ENCODE assay signal across 20 mouse cellular contexts in the genomic region with DNA sequence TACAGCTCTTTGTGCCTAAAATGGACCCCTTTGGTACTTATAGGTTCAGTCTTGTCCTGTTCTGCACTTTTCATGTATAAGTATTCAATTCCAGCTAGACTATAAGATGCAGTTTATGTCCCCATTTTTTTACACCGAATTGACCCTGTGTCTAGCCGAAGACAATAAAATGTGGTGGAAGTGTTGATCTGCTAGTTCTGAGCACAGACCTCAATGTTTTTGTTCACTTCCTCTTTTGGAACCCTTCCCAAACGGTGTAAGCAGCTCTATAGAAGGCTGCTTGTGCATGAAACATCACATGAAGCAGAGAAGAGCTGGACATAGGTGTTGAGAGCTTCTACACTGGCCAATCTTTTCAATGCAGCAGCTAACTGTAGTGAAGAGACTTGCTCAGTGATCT.
"Had no signal": no experiment of that assay in that cellular context is flagged by ENCODE, and none has a peak within 500 bp of the region (broad histone marks: within the 10 kb centered on the region; RNA-seq: fewer than 3 reads in every experiment).

No protein-coding gene starts in this region.

- H3K4me3 ChIP-seq: kidney, embryonic 15.5 days; limb, embryonic 12.5 days; limb, embryonic 15.5 days; midbrain, embryonic 12.5 days; midbrain, embryonic 15.5 days; neural tube, embryonic 12.5 days; neural tube, embryonic 15.5 days; stomach, embryonic 15.5 days had no signal

- H3K27me3 ChIP-seq: kidney, embryonic 15.5 days; limb, embryonic 12.5 days; limb, embryonic 15.5 days; midbrain, embryonic 12.5 days; midbrain, embryonic 15.5 days; neural tube, embryonic 12.5 days; neural tube, embryonic 15.5 days; stomach, embryonic 15.5 days had no signal

- ATAC-seq: liver, postnatal 0 days; lung, postnatal 0 days; midbrain, embryonic 15.5 days had no signal

- H3K4me1 ChIP-seq: limb, embryonic 12.5 days; limb, embryonic 15.5 days; neural tube, embryonic 12.5 days; neural tube, embryonic 15.5 days; stomach, embryonic 15.5 days had no signal

- H3K36me3 ChIP-seq: kidney, embryonic 15.5 days; limb, embryonic 12.5 days; limb, embryonic 15.5 days; midbrain, embryonic 12.5 days; midbrain, embryonic 15.5 days; neural tube, embryonic 12.5 days; neural tube, embryonic 15.5 days; stomach, embryonic 15.5 days had no signal

- DNase-seq: kidney, adult 8-10 months; kidney, postnatal 10 days; kidney, postnatal 4 days; left cerebral cortex, postnatal 4 days; liver, postnatal 0 days; lung, embryonic 14.5 days; lung, postnatal 36 days; retina, postnatal 1 day; right cerebral cortex, postnatal 25 days; spleen, adult 18-20 months; thymus, postnatal 36 days had no signal

- H3K9me3 ChIP-seq: kidney, embryonic 15.5 days; limb, embryonic 12.5 days; limb, embryonic 15.5 days; midbrain, embryonic 12.5 days; midbrain, embryonic 15.5 days; neural tube, embryonic 12.5 days; neural tube, embryonic 15.5 days; stomach, embryonic 15.5 days had no signal
